Mouse (Mus musculus) ES-Bruce4 (cell line): ENCODE data around the gene Ube2h. TPM values are rescaled to one million over a fixed set of nuclear protein-coding genes. Genes with fewer than 3 reads are reported as not detected.

Source experiments
- H3K27ac ChIP-seq: 2 replicates; pipeline ENCODE4 v1.5.1; 2012; ENCODE audit warnings: low read length, inconsistent platforms; ENCODE audit not compliant: insufficient read depth
- H3K27me3 ChIP-seq: 2 replicates; pipeline ENCODE4 v1.6.1; 2012; ENCODE audit warnings: mild to moderate bottlenecking, low read length, inconsistent platforms; ENCODE audit not compliant: control insufficient read depth, poor library complexity, insufficient read depth, severe bottlenecking
- H3K36me3 ChIP-seq: 2 replicates; pipeline ENCODE4 v1.6.1; 2012; ENCODE audit warnings: inconsistent platforms, mild to moderate bottlenecking, low read length, moderate library complexity; ENCODE audit not compliant: control insufficient read depth, poor library complexity, insufficient read depth, severe bottlenecking
- H3K4me1 ChIP-seq: one replicate; pipeline ENCODE4 v1.8.1; 2011; ENCODE audit warnings: low read length; ENCODE audit not compliant: control insufficient read depth, insufficient read depth
- H3K4me3 ChIP-seq: 2 replicates; pipeline ENCODE4 v1.5.1; 2011; ENCODE audit warnings: low read depth, mild to moderate bottlenecking, low read length
- H3K9ac ChIP-seq: 2 replicates; pipeline ENCODE4 v1.6.1; 2012; ENCODE audit warnings: low read depth, mild to moderate bottlenecking, inconsistent platforms; ENCODE audit not compliant: poor library complexity, severe bottlenecking
- H3K9me3 ChIP-seq: replicated peaks from 2 replicates; pipeline ENCODE4 v1.6.1; 2012; ENCODE audit warnings: mild to moderate bottlenecking, low read length, inconsistent platforms; ENCODE audit not compliant: control insufficient read depth, poor library complexity, insufficient read depth, severe bottlenecking
- CTCF ChIP-seq: IDR thresholded peaks from one replicate; pipeline ENCODE4 v1.8.1; 2011; ENCODE audit warnings: low read depth, low read length
- EP300 ChIP-seq: IDR thresholded peaks from 2 replicates; pipeline ENCODE4 v1.6.1; 2011; ENCODE audit warnings: low read depth, low read length; ENCODE audit not compliant: insufficient read depth
- POLR2A ChIP-seq: IDR thresholded peaks from one replicate; pipeline ENCODE4 v1.8.1; 2011; ENCODE audit warnings: low read length; ENCODE audit not compliant: insufficient read depth
- polyA plus RNA-seq: library from polyadenylated mRNA; stranded (reverse); fragments of >200 nt; gene quantifications from 2 replicates; pipeline ENCODE4 v1.2.4, GENCODE M21; 2011; ENCODE audit warnings: low read depth; ENCODE audit not compliant: missing spikeins, insufficient read depth, insufficient read length

Ube2h gene
- polyA plus RNA-seq, 1 experiment, result 64.6 TPM

DNA sequence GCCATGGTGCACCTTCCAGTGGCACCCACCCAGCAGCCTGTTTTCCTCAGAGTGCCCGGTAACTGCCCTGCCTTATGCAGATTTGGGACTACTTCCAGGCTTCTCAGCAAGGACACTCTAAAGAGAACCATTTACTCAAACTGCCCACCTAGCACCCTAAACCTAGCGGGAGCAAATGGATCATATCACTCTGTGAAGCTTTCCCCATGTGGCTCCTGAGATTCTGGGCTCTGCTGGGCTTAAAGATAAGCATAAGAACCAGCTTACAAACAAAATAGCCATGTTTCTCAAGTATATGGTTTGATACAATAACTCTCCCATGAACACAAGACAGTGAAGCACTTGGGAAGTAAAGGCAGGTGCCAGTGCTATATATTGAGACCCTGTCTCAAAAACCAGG lies 11.8 kb downstream of the Ube2h start:
- peaks cover 5% of the 10 kb centered on the region; the same call in 1 of the 2 replicates for H3K36me3 ChIP-seq
- no peak for TF ChIP-seq CTCF
- no peak for TF ChIP-seq EP300
- no peak for TF ChIP-seq POLR2A
- no peaks in the 10 kb centered on the region for H3K27me3 ChIP-seq
- no peaks in the 10 kb centered on the region for H3K9me3 ChIP-seq
- H3K27ac ChIP-seq, result no peak overlapping the region
- no peaks in the 10 kb centered on the region for H3K4me1 ChIP-seq
- H3K4me3 ChIP-seq, result no peak overlapping the region
- H3K9ac ChIP-seq, result no peak overlapping the region

GRCm38 (mm10) chr6:30287958-30288357 lies 16.4 kb downstream of the Ube2h start:
- 0 out of 2 replicates have a peak, but pooled peaks cover 3% of the 10 kb centered on the region for H3K36me3 ChIP-seq

DNA sequence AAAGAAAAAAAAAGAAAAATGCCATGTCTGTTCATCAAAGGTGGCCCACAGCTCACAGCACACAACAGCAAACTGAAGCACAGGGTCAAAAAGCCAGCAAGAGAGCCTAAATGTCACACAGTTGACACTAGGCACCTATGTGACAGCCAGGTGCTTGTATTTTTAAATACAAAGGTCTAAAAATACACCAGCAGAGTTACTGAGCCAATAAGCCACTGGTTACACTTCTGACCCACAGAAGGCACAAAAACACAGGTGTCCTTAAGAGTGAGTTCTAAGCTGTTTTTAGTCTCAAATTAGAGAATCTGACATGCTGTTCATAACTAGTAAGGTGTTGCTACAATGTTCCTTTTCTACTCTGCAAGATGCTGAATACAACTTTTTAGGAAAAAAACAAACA lies 17.7 kb downstream of the Ube2h start:
- 0 out of 2 replicates have a peak, but pooled peaks cover 3% of the 10 kb centered on the region for H3K36me3 ChIP-seq

More at GRCm38 (mm10) chr6:30287958-30288357, 16.4 kb downstream of the Ube2h start:
- Histone ChIP-seq H3K4me3 (no peak overlapping the region), H3K9ac (no peak overlapping the region), H3K27me3 (no peaks in the 10 kb centered on the region), H3K27ac (no peak overlapping the region), H3K4me1 (no peaks in the 10 kb centered on the region), H3K9me3 (no peaks in the 10 kb centered on the region)
- no peak for TF ChIP-seq POLR2A
- TF ChIP-seq CTCF, result no peak
- no peak for TF ChIP-seq EP300

GRCm38 (mm10) chr6:30284177-30284576 lies 20.2 kb downstream of the Ube2h start:
- H3K9ac ChIP-seq, result no peak overlapping the region
- no peaks in the 10 kb centered on the region for H3K9me3 ChIP-seq
- 0 out of 2 replicates have a peak, but pooled peaks cover 3% of the 10 kb centered on the region for H3K36me3 ChIP-seq
- no peaks in the 10 kb centered on the region for H3K27me3 ChIP-seq
- no peak overlapping the region for H3K27ac ChIP-seq
- no peak overlapping the region for H3K4me3 ChIP-seq
- no peaks in the 10 kb centered on the region for H3K4me1 ChIP-seq
- TF ChIP-seq EP300 (no peak), POLR2A (no peak), CTCF (no peak)

More for the DNA sequence above, 17.7 kb downstream of the Ube2h start:
- Histone ChIP-seq H3K9me3 (no peaks in the 10 kb centered on the region), H3K27ac (no peak overlapping the region), H3K4me1 (no peaks in the 10 kb centered on the region), H3K27me3 (no peaks in the 10 kb centered on the region), H3K4me3 (no peak overlapping the region), H3K9ac (no peak overlapping the region)
- TF ChIP-seq EP300, result no peak
- TF ChIP-seq POLR2A, result no peak
- no peak for TF ChIP-seq CTCF

DNA sequence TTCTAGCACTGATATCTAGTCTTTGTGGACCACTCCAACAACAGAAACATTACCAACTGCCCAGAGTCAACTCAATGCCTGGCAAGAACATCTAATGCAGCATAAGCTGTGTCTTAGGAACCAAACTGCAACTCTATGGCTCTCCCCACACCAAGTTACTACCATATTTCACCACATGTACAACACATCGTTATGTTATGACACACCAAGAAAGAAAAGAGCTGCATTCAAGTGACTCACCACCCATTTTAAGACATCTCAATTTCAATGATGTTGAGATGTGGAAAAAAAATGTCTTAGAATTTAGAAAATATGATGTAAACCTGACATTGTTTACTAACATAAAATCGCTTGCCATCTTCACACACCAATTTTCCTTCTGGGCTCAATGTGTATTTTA lies 22.0 kb downstream of the Ube2h start:
- Histone ChIP-seq H3K9ac (no peak overlapping the region), H3K27me3 (no peaks in the 10 kb centered on the region), H3K4me1 (no peaks in the 10 kb centered on the region), H3K9me3 (no peaks in the 10 kb centered on the region), H3K36me3 (peaks cover 7% of the 10 kb centered on the region; the same call in 1 of the 2 replicates), H3K4me3 (no peak overlapping the region), H3K27ac (no peak overlapping the region)
- TF ChIP-seq POLR2A (no peak), CTCF (no peak), EP300 (no peak)

- Histone ChIP-seq H3K36me3 (peaks cover 5% of the 10 kb centered on the region; the same call in 1 of the 2 replicates), H3K9me3 (no peaks in the 10 kb centered on the region), H3K4me3 (no peak overlapping the region), H3K27me3 (no peaks in the 10 kb centered on the region), H3K4me1 (peaks cover under 1% of the 10 kb centered on the region), H3K27ac (no peak overlapping the region), H3K9ac (no peak overlapping the region)
- TF ChIP-seq EP300, result no peak
- no peak for TF ChIP-seq POLR2A
- no peak for TF ChIP-seq CTCF
These were observed 26.0 kb downstream of the Ube2h start for GRCm38 (mm10) chr6:30278374-30278773.
